Mouse (Mus musculus) T-helper 17 cell (primary cell): Measurements from ENCODE around the gene Mlycd.

Experiments used
- in situ Hi-C, 2 experiments: fragments of 300-600 bp; cut with MboI, MseI; formaldehyde crosslinking; loops; 1 replicate in 1 of 2; 2 replicates in 1 of 2; pipeline ENCODE4 v1.15.1; 2025; ENCODE audit warnings: high pct_unique_total_duplicates in 2 of 2

Mlycd gene

GRCm38 (mm10) chr8:119400904-119401303, 6.2 kb downstream of the Mlycd start:
- in situ Hi-C loops = no loop called here

- in situ Hi-C loops = no loop called here
Observed at GRCm38 (mm10) chr8:119403912-119404311, 9.2 kb downstream of the Mlycd start.

- in situ Hi-C loops = no loop called here
Observed at GRCm38 (mm10) chr8:119404648-119405047, 10.0 kb downstream of the Mlycd start.

- in situ Hi-C loops = no loop called here
Observed at GRCm38 (mm10) chr8:119408311-119408710, 13.6 kb downstream of the Mlycd start.

- in situ Hi-C loops = loop anchor here (5.0 kb wide), 3 partner anchors 40 to 85 kb away; no protein-coding TSS in a partner anchor
Observed at GRCm38 (mm10) chr8:119412037-119412734, 17.5 kb downstream of the Mlycd start.

- in situ Hi-C loops = loop anchor here (5.0 kb wide), 3 partner anchors 39 to 84 kb away; no protein-coding TSS in a partner anchor
Observed at GRCm38 (mm10) chr8:119412735-119413498, 18.2 kb downstream of the Mlycd start.

GRCm38 (mm10) chr8:119413605-119414004, 18.9 kb downstream of the Mlycd start:
- in situ Hi-C loops = loop anchor here (5.0 kb wide), 3 partner anchors 39 to 84 kb away; no protein-coding TSS in a partner anchor

GRCm38 (mm10) chr8:119420318-119420717, 25.6 kb downstream of the Mlycd start:
- in situ Hi-C loops = no loop called here

- in situ Hi-C loops = no loop called here
Observed at GRCm38 (mm10) chr8:119421603-119422122, 27.0 kb downstream of the Mlycd start.

GRCm38 (mm10) chr8:119422123-119422711, 27.5 kb downstream of the Mlycd start:
- in situ Hi-C loops = no loop called here

GRCm38 (mm10) chr8:119423631-119424141, 29.0 kb downstream of the Mlycd start:
- in situ Hi-C loops = no loop called here

GRCm38 (mm10) chr8:119424199-119424733, 29.6 kb downstream of the Mlycd start:
- in situ Hi-C loops = no loop called here

- in situ Hi-C loops = no loop called here
Observed at GRCm38 (mm10) chr8:119424740-119425139, 30.1 kb downstream of the Mlycd start.

GRCm38 (mm10) chr8:119425533-119425932, 30.9 kb downstream of the Mlycd start:
- in situ Hi-C loops = no loop called here

- in situ Hi-C loops = no loop called here
Observed at GRCm38 (mm10) chr8:119426069-119426735, 31.5 kb downstream of the Mlycd start.

GRCm38 (mm10) chr8:119427634-119428349, 33.1 kb downstream of the Mlycd start:
- in situ Hi-C loops = no loop called here

- in situ Hi-C loops = no loop called here
Observed at GRCm38 (mm10) chr8:119428350-119428740, 33.7 kb downstream of the Mlycd start.

- in situ Hi-C loops = no loop called here
Observed at GRCm38 (mm10) chr8:119428766-119429327, 34.2 kb downstream of the Mlycd start.

- in situ Hi-C loops = no loop called here
Observed at GRCm38 (mm10) chr8:119429552-119429951, 34.9 kb downstream of the Mlycd start.

GRCm38 (mm10) chr8:119430250-119430649, 35.6 kb downstream of the Mlycd start:
- in situ Hi-C loops = no loop called here
